Mouse (Mus musculus): ENCODE data around the gene Cfap43.

The Cfap43 gene

GRCm38 (mm10) chr19:47915251-47915650, 3.8 kb downstream of the Cfap43 start:
- DNase-seq (ENCODE audit: low spot score in 2 of 2): no peak

GRCm38 (mm10) chr19:47914191-47914590, 4.9 kb downstream of the Cfap43 start:
- no peak for DNase-seq (ENCODE audit: low spot score in 2 of 2)

- no peak for DNase-seq (ENCODE audit: low spot score in 2 of 2)
Observed at GRCm38 (mm10) chr19:47913344-47913743, 5.7 kb downstream of the Cfap43 start.

GRCm38 (mm10) chr19:47910751-47911150, 8.3 kb downstream of the Cfap43 start:
- no peak for DNase-seq (ENCODE audit: low spot score in 2 of 2)

GRCm38 (mm10) chr19:47910117-47910618, 8.9 kb downstream of the Cfap43 start:
- DNase-seq (ENCODE audit: low spot score in 2 of 2): no peak

- DNase-seq (ENCODE audit: low spot score in 2 of 2): no peak
Observed at GRCm38 (mm10) chr19:47909387-47910116, 9.5 kb downstream of the Cfap43 start.

- no peak for DNase-seq (ENCODE audit: low spot score in 2 of 2)
Observed at GRCm38 (mm10) chr19:47908961-47909371, 10.1 kb downstream of the Cfap43 start.

GRCm38 (mm10) chr19:47907596-47907995, 11.5 kb downstream of the Cfap43 start:
- no peak for DNase-seq (ENCODE audit: low spot score in 2 of 2)

GRCm38 (mm10) chr19:47905603-47906002, 13.5 kb downstream of the Cfap43 start:
- DNase-seq (ENCODE audit: low spot score in 2 of 2): no peak

GRCm38 (mm10) chr19:47905081-47905480, 14.0 kb downstream of the Cfap43 start:
- DNase-seq (ENCODE audit: low spot score in 2 of 2): no peak

- no peak for DNase-seq (ENCODE audit: low spot score in 2 of 2)
Observed at GRCm38 (mm10) chr19:47903679-47904078, 15.4 kb downstream of the Cfap43 start.

GRCm38 (mm10) chr19:47902316-47903201, 16.5 kb downstream of the Cfap43 start:
- DNase-seq (ENCODE audit: low spot score in 2 of 2): no peak

GRCm38 (mm10) chr19:47900558-47900957, 18.5 kb downstream of the Cfap43 start:
- DNase-seq (ENCODE audit: low spot score in 2 of 2): no peak

- no peak for DNase-seq (ENCODE audit: low spot score in 2 of 2)
Observed at GRCm38 (mm10) chr19:47900012-47900411, 19.1 kb downstream of the Cfap43 start.

GRCm38 (mm10) chr19:47898472-47899079, 20.5 kb downstream of the Cfap43 start:
- DNase-seq (ENCODE audit: low spot score in 2 of 2): no peak

- DNase-seq (ENCODE audit: low spot score in 2 of 2): no peak
Observed at GRCm38 (mm10) chr19:47893092-47893491, 26.0 kb downstream of the Cfap43 start.

- DNase-seq (ENCODE audit: low spot score in 2 of 2): no peak
Observed at GRCm38 (mm10) chr19:47891562-47892312, 27.4 kb downstream of the Cfap43 start.

GRCm38 (mm10) chr19:47890489-47891130, 28.5 kb downstream of the Cfap43 start:
- DNase-seq (ENCODE audit: low spot score in 2 of 2): no peak

- no peak for DNase-seq (ENCODE audit: low spot score in 2 of 2)
Observed at GRCm38 (mm10) chr19:47888037-47888436, 31.1 kb downstream of the Cfap43 start.

GRCm38 (mm10) chr19:47887417-47887816, 31.7 kb downstream of the Cfap43 start:
- DNase-seq (ENCODE audit: low spot score in 2 of 2): no peak

GRCm38 (mm10) chr19:47886617-47887016, 32.5 kb downstream of the Cfap43 start:
- no peak for DNase-seq (ENCODE audit: low spot score in 2 of 2)

Data from left cerebral cortex, adult 9 months (tissue).